Mouse (Mus musculus): ENCODE measurements around the gene Ckm. TPM values are rescaled to one million over a fixed set of nuclear protein-coding genes. Genes with fewer than 3 reads are reported as not detected.

Gene Ckm
- 56.4 and 81.7 TPM in 2 replicates for polyA plus RNA-seq (2012; rRNA removed)

DNA sequence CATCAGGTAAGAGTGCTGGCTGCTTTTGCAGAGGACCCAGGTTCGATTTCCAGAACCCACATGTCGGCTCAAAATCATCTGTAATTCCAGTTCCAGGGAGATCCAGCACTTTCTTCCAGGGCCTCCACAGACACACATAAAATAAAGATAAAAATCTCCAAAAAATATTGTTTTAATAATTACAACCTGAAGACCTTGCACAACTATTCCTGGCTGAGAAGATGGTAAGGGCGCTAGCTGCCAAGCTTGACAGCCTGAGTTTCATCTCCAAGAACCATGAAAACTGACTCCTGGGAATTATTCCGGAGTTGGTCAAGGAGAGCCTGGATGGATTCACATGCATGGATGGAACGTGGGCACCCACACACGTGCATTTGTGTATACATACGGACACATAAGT is at the start of gene Ckm:
Ckm (plus strand) TSS at position 301 of the 400 bp plus-strand sequence.
- DNase-seq (ENCODE audit: low read depth, low spot score), result no peak
- WGBS, result 44% methylated on average over 7 of the region's 7 CpGs

DNA sequence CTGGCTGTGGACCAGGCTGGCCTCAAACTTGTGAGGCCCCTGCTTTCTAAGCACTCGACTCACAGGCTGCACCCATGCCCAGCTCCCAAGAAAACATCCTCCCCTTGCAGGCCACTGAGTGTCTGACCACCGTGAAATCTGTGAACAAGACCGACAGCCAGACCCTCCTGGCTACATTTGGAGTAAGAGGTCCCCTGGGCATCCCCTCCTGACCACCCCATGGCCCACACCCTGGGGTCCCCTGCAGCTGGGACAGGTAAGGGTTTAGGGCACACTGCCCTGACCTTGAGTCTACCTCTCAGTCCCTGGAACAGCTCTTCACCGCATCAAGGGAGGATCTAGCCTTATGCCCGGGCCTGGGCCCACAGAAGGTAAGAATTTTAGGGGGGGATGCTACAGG is 49.6 kb upstream of the Ckm start:
- no peak for DNase-seq (ENCODE audit: low read depth, low spot score)
- WGBS, result 87% methylated on average over 5 of the region's 5 CpGs

DNA sequence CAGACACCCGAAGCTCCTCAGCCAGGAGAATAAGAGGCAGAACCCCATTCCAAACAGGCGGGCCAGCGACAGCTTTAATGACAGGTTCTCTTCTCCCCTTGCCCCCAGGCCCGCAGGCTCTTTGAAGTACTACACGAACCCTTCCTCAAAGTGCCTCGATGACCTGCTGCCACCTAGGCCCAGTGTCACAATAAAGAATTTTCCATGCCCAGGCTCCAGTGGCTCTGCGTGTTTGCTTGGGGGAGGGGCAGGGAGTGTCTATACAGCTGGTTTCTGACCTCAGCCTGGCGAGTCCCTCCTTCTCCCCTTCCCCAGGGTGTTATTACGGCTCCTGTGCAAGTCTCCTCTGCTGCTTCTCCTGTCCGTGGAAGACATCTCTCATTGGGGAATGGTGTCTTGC is 48.3 kb upstream of the Ckm start:
- WGBS, result 65% methylated on average over 10 of the region's 10 CpGs
- no peak for DNase-seq (ENCODE audit: low read depth, low spot score)

DNA sequence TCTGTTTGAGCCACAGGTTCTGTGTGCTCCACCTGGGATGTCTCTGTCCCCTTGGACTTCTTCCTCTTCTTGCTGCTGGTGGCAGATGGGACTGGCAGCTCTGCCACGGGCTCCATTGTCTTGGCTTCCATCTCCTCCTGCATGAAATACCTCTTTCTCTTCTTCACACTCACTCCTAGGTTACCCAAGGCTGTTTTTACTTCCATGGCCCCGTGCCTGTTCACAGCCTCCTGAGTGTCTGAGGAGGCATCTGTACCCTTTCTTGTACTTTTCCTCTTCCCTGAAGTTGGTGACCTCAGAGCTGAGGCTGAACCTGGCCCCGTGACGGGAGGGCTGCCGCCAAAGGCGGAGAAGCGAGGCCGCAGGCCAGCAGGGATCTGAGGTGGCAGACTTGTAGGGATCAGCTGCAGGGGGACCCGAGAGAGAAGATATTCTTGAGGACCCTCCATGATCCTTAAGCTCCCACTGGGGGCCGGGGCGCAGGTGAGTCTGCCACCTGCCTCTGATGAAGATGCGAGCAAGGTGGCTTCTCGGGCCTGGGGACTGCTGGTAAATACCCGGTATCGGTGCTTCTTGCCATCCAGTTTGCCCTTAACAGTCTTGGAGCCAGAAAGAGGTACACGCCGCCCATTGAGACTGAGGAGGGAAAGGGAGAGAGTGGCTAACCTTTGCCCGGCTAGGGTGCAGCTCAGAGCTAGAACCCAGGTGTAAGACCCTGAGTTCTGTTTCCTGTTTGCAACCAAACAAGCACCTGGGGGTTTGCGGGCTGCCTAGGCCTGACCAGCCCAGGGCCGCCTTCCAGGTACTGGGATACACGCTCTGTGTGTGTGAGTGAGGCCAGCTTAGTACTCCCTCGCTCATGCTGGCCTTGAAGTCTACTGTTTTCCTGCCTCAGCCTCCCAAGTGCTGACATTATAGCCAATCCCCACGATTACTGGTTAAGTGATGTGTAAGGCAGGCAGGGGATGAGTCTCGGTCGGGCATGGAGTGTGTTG is 46.9 kb upstream of the Ckm start:
- 87% methylated on average over 25 of the region's 25 CpGs for WGBS
- DNase-seq (ENCODE audit: low read depth, low spot score), result no peak

DNA sequence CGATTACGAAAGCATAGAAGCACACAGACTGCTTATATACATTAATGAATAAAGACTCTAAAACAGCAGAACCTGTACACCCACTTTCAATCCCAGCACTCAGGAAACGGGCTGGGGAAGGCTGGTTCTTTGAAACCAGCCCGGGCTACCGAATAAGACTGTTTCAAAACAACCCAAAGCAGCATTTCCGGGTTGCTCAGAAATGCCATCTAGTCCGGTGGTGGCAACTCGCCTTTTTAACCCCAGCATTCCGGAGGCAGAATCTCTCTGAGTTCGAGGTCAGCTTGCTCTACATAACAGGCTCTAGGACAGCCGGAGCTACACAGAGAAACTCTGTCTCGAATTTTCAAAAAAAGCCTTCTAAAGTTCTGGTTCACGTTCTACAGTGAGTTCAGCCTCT is 45.9 kb upstream of the Ckm start:
- 4% methylated on average over 13 of the region's 13 CpGs for WGBS
- DNase-seq (ENCODE audit: low read depth, low spot score), result no peak

DNA sequence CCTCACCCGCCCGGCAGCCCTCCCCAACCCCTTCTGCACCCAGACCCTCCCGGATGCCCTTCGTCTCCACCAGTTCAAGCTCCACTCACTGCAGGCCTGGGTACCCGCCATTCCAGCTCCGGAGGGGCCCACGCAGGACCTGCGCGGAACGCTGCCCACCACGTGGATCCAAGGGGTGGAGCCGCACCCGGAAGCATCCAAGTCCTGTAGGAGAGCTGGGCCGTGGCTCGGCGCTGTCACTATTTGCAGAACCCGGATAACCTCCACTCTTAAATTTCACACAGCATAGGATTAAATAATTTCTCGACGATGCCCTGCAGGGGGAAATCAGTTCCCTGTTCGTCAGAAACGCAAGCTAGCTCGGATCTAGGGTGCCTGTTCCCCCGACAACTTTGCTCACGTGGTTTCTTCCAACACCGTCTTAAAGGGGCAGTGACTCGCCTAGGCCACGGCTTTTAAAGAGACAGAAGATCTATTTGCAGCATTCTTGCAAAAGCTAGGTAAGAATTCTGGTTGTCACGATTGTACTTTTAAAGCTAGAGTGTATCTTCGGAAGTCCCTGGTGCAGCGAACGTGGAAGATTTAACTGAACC is 45.2 kb upstream of the Ckm start, which contains the start of the genes Cd3eap and Ppp1r13l:
Cd3eap (minus strand) TSS at position 185 of the 593 bp plus-strand sequence.
Ppp1r13l (plus strand) TSS at position 451 of the 593 bp plus-strand sequence.
- under 1% methylated on average over 31 of the region's 31 CpGs for whole genome bisulfite sequencing
- DNase-seq (ENCODE audit: low read depth, low spot score), result peak; percentile 77

DNA sequence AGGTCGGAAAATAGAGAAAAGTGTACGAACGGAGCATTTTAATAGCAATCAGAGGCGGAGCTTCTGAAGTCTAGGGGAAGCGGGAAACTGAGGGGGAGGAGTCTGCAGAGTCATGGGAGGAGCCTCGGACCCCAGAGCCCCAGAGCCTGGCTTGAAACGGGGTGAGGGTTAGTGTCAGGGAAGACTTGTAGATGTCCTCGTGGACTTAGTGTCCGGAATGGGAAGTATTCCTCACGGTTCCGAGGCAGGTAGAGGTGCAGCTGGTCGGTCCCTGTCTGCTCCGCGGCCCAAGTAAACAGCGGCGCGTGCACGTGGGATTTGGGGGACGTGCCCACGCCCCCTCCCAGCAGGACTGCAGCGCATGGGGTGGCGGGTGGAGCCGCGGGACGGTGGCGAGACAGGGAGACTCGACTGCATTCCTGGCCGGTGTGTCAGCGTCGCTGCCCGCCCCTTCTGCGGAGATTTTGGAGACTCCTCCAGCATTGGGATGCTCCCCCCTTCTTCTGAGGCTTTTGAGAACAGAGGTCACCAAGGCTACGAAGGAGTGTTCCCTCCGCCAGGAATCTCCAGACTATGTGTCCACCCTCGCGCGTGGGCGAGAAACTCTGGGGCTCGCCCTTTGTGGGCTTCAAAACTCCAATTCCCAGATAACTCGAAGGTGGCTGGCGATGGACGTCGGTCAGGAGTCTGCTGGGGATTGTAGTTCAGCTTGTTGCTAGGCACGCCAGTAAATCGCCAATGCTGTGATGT is 44.5 kb upstream of the Ckm start:
- no peak for DNase-seq (ENCODE audit: low read depth, low spot score)
- WGBS, result under 1% methylated on average over 45 of the region's 45 CpGs

DNA sequence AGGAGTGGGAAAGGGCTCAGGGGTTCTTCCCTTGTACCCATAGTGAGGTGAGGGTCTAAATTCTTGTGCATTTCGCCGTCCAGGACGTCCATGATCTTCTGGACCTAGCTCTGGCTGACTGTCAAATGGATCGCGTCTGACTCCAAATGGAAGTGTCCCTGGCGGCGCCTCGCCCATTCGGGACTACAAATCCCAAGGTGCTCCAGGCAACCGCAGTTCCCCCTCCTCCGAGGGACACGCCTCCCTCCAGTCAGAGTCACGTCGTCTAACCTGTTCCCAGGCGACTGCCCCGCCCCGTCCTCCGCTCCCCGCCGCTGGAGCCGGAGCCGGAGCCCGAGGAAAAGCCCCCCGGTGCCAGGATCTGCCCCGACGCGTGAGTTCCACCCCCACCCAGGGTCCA is 43.6 kb upstream of the Ckm start:
- 1% methylated on average over 27 of the region's 27 CpGs for WGBS
- peak; percentile 77 for DNase-seq (ENCODE audit: low read depth, low spot score)

DNA sequence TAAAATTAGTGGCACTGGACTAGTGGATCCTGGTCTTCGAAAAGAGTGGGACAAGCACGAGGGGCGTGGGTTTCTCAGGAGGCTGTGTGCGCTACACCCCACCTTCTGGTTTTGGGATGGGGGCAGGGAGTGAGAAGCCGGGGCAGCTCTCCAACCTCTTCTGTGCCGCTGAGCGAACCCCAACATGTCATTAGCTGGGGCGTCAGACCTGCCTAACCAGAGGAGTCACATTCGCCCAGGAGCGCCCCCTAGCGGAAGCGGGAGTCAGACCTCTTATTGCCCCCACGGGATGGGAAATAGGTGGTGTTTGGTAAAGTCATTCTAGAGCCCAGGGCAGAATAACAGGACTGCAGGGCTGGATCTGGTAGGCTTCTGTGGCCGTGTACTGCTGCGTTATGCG is 42.9 kb upstream of the Ckm start:
- WGBS, result 5% methylated on average over 16 of the region's 16 CpGs

DNA sequence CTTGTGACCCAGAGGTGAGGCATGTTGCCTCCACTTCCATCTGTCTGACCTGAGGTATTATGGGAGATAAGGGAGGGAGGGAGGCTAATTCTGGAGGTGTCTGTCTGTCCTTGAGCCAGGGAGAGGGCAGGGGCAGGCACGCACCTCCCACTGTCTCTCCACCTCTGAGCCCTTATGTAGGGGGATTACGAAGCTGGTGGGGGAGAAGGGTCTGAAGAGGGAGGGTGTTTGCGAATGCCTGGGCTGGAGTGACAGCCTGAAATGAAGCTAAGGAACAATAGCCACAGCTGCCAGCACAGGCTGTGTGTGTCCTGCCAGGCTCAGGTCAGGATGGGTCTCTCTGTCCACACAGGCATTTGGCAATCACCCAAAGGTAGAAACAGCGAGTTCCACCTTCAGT is 42.3 kb upstream of the Ckm start:
- no peak for DNase-seq (ENCODE audit: low read depth, low spot score)

More for the DNA sequence above, 42.9 kb upstream of the Ckm start:
- peak; percentile 89 for DNase-seq (ENCODE audit: low read depth, low spot score)

DNA sequence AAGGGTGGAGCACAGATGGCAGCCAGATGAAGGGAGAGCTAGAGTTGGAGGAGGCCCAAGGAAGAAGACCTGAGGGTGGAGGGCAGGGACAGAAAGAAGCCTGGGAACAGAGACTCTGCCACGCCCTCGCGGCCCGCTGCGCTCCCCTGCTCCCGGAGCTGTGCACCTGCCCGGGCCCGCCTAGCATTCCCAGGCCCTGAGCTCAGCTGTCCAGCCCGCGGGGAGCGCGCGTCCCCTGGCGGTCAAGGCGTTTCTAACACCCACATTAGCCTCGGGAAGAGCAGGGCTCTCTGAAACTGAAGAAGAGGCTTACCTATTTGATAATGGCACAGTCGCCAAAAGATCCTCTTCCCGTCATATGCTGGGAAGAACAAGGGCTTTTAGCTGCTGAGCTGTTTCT is 40.7 kb upstream of the Ckm start:
- no peak for DNase-seq (ENCODE audit: low read depth, low spot score)
- WGBS, result 3% methylated on average over 18 of the region's 18 CpGs

More for the DNA sequence above, 42.3 kb upstream of the Ckm start:
- WGBS, result 52% methylated on average over 4 of the region's 4 CpGs

DNA sequence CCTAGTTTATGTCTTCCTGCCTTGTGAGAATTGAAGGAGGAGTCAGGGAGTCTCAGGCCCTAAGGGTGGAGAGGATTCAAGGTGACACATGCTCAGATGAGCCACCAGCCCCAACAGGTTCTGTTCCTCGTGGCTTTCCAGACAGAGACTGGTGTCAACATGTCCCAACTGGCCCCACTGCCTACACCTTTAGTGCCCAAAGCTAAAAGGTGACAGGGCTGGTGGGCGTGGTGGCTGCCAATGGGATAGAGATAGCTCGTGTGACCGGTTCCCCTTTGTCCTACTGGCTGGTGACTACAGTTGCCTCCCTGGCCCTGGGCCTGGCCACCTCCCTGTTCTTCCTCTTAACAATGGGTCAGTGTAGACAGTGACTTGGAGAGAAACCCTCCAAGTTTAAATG is 39.2 kb upstream of the Ckm start:
- 43% methylated on average over 4 of the region's 4 CpGs for WGBS
- no peak for DNase-seq (ENCODE audit: low read depth, low spot score)

DNA sequence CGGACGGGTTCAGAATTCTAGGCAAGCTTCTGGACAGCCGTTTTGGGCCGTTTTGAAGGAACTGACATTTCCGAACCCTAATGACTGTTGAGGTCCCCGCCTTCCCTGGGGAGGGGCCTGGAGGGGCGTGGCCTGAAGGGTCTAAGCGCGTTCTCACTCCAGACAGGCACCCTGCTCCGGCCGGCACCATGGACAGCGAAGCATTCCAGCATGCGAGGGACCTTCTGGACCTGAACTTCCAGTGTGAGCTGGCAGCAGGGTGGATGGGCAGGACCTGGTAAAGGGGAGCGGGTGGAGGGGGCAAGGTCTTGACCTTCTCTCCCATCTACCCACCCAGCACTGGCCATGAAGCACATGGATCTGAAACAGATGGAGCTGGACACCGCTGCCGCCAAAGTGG is 36.2 kb upstream of the Ckm start:
- DNase-seq (ENCODE audit: low read depth, low spot score), result no peak
- 37% methylated on average over 16 of the region's 16 CpGs for WGBS

DNA sequence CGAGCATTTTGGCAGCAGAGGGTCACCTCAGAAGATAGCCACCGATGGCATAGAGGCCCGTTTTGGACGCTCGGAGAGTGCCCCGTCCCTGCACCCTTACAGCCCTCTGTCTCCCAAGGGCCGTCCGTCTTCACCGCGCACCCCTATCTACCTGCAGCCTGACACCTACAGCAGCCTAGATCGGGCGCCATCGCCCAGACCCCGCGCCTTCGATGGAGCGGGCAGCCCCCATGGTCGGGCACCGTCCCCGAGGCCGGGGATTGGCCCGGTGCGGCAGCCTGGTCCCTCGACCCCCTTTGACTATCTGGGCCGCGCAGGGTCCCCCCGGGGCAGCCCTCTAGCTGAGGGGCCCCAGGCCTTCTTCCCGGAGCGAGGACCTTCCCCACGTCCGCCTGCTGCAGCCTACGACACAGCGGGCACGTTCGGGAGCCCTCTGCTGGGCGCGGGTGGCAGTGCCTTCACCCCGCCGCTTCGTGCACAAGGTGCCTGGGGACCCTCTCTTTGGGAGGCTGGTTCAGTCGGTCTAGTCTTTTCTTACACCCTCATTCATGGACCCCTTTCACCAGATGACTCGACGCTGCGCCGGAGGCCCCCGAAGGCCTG is 34.7 kb upstream of the Ckm start:
- DNase-seq (ENCODE audit: low read depth, low spot score), result no peak
- WGBS, result 22% methylated on average over 46 of the region's 46 CpGs

DNA sequence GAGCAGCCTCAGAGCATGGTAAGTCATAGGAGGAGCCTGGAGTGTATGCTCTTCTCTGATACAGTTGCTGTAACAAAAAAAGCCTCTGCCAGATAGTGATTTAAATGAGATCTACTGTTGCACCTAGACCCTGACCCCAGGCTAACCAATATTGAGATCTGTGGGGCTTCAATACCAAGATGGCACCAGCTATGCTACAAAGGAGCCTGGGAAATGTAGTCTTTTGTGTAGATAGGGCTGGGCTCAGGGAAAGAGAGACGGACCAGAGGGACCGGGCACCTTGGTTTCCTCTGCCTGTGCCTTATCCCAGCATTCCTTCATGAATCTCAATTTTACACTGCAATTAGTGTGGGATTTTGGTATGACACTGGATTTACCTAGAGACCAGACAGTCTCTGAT is 31.2 kb upstream of the Ckm start:
- WGBS, result 88% methylated on average over 2 of the region's 2 CpGs
- DNase-seq (ENCODE audit: low read depth, low spot score), result no peak

DNA sequence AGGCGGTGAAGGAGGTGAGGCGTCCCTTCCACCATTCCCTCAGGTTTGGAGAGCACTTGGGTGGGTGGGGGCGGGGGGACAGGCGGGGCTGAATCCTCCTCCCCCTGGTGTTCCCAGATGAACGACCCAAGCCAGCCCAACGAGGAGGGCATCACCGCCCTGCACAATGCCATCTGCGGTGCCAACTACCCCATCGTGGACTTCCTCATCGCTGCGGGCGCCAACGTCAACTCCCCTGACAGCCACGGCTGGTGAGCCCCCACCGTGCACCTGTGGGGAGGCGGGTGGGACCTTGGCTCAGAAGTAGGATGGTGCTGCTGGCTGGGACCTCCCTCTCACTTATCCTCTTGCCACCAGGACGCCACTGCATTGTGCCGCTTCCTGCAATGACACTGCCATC is 29.2 kb upstream of the Ckm start:
- DNase-seq (ENCODE audit: low read depth, low spot score), result no peak
- 83% methylated on average over 18 of the region's 18 CpGs for WGBS

DNA sequence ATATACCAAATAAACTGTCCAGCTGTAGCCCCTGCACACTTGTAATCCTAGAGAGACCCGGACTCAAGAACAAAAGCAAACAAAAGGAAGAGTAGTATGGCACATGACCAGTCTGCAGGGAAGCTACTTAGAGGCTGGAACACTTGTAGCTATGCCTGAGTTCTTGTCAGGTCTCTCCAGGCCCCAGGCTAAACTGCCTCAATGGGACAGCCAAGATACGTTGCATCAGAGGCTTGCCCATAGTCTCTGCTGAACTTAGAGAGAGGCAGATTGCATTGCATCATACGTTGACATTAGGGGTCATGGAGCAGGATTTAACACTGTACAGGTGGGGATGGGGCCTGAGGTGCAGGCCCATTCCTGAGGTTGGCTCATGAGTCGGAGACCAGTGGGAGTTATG is 28.6 kb upstream of the Ckm start:
- no peak for DNase-seq (ENCODE audit: low read depth, low spot score)
- 83% methylated on average over 4 of the region's 4 CpGs for WGBS

DNA sequence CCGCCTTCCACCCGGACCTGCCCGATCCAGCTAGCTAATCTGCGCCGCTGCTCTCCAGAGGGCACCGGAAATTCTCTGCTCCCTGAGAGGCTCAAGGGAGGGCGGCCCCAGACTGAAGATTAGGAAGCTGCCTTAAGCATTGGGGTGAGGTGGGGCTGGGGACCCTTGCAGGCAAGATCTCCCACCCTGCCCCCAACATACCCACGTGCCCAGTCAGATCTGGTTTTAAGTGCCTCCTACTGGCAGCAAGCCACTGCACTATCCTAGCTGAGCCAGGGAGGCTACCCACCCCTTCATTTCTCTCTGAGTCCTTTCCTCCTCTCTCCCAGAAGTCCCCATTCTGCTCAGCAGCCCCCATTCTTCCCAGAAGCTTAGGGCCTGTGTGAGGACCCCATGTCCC is 26.5 kb upstream of the Ckm start:
- DNase-seq (ENCODE audit: low read depth, low spot score), result no peak
- 78% methylated on average over 8 of the region's 8 CpGs for WGBS

DNA sequence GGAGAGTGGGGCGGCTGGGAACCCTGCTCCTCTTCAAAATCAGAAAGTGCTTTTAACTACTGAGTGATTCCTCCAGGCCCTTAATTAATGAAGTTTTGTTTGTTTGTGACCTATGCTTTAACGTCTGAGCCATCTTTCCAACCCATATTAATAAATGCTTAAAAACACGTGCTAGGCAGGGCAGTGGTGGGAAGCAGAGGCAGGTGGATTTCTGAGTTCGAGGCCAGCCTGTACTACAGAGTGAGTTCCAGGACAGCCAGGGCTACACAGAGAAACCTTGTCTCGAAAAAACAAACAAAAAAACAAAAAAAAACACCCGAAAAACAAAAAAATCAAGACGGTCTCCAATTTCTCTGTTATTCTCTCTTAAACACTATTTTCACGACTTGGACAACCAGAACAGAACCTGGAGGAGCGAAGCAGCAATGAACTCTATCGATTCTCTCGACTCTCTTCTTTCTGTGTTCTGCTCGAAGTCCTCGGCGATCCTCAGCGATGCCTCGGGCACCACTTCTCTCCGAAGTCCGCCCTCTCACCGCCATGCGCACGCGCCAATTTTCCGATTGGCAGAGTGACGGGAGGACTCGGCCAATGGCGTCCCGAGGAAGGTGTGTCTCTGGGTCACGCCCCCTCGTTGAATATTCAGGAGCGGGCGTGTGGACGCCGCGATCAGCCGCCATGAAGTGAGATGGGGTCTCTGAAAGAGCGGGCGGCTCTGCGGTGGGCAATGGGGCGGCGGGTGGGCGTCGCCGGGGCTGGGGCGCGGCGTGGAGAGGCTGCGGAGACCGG is 23.0 kb upstream of the Ckm start, which contains the start of gene Ercc2:
Ercc2 (plus strand) TSS at position 634 of the 789 bp plus-strand sequence.
- 6% methylated on average over 40 of the region's 48 CpGs for WGBS
- DNase-seq (ENCODE audit: low read depth, low spot score), result peak; percentile 99
